Mouse (Mus musculus): ENCODE measurements around the gene Zbtb16. TPM values are rescaled to one million over a fixed set of nuclear protein-coding genes. Genes with fewer than 3 reads are reported as not detected.
A peak's percentile ranks its signal among the peaks of the same experiment; 100 is the strongest.

Zbtb16 gene
- total and polyA plus RNA-seq, 3 experiments: 10.6 to 45.5 (median 20.0) TPM

DNA sequence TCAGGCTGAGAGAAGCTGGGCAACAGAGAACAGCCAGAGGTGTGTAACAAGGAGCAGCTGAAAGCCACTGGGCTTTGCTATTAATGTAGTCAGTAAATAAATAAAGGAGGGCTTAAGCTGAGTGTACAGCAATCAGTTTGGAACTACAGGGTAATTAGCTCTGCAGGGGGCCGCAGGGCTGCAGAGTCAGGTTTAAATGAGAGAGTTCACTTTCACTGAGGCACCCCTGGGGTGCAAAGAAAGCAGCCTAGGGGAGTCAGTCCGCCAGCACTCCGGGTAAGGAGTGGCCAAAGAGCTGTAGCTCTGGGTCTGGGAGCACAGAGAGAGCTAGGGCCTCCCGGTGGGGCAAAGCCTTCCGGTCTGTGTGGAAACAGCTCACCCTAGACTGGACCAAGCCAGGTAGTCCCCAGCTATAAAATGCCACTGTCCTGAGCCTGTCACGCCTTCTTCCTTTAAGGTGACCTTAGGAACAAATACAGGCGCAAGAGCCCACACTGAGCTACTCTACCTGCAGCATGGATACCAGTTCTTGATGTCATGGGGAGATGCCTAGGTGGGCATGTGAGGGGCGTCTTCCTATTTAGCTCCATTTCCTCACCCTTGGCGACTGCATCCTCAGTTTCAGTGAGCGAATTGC, 188.3 kb downstream of the Zbtb16 start:
- TF ChIP-seq GATA2 (IDR thresholded peaks at IDR 0.05; ENCODE audit: borderline replicate concordance, low read depth, low read length) (no peak), POLR2AphosphoS5 (IDR thresholded peaks at IDR 0.05; ENCODE audit: insufficient replicate concordance, low read depth, low read length) (no peak), CTCF (IDR thresholded peaks at IDR 0.05; ENCODE audit: low read depth, low read length) (no peak), TAL1 (conservative IDR thresholded peaks at IDR 0.05; ENCODE audit: low read depth, low read length) (no peak), GATA1 (IDR thresholded peaks at IDR 0.05; ENCODE audit: borderline replicate concordance, low read length) (no peak)
- Histone ChIP-seq H3K4me3 (ENCODE audit: low read depth, low read length) (no peak overlapping the region), H3K27me3 (ENCODE audit: insufficient read depth, low read length) (peaks cover 9% of the 10 kb centered on the region), H3K4me1 (ENCODE audit: insufficient read depth, low read depth, low read length) (peaks cover 47% of the 10 kb centered on the region), H3K9me3 (replicated peaks) (peaks cover 12% of the 10 kb centered on the region), H3K36me3 (replicated peaks) (peaks cover 22% of the 10 kb centered on the region)
- ATAC-seq (ENCODE audit: extremely low read depth, insufficient number of reproducible peaks, low FRiP score, poor library complexity, severe bottlenecking) (no peak), DNase-seq (ENCODE audit: low spot score) (no peak)

DNA sequence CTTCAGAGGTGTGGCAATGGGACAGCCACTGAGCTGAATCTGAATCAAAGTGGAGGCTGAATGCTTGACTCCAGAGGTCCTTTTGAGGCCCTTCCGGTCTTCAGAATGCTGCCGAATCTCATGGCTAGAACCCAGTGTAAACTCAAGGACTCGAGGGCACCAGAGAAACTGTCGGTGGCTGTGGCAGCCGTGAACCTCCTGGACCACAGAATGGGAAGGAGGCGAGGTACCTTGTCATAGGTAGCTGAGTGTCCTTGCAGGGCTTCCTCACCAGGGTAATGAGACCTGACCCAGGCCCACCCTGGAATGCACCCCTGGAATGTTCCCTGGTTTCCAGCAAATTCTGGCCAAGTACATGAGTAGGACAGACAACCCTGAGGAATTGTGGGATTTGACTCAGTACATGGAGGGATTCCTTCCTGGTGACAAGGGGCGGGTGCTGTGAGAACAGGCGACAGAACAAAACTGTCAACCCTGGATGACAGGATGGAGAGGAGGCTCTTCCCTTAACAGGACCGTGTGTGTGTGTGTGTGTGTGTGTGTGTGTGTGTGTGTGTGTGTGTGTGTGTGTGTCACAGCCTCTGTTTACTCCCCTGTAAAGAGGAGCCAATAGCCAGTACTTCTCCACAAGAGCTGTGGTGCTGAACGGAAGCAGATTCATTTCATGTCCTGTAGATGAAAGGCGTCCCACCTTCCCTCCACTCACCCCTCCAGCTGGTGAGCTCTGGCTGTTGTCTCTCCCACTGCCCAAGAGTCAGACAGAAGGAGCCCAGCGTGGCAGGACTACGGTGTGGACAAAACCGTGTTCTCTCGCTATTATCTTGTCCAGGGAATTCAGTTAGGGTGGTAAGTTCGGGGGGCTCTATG, 189.0 kb downstream of the Zbtb16 start:
- no peak overlapping the region for H3K4me3 ChIP-seq (ENCODE audit: low read depth, low read length)
- peaks cover 12% of the 10 kb centered on the region for H3K9me3 ChIP-seq (replicated peaks)

DNA sequence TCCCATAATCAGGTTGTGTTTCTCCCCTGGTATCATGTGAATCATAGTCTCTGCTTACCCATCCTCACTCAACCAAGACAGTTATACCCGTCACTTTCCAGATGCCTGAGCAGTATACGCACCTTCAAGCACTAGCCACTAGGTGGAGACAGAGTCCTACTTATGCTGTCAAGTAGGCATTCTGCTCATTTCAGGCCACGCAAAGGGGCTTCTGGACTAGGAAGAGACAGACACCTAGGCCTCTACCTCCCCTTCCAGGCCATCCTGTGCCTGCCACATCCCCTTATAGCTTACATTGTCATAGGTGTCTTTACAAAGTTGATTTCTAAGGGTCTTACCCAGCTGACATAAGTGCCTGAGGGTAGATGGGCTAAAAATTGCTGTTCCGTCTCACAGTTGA, 189.8 kb downstream of the Zbtb16 start:
- no peak for TF ChIP-seq TAL1 (conservative IDR thresholded peaks at IDR 0.05; ENCODE audit: low read depth, low read length)
- peak; percentile 91 for TF ChIP-seq CTCF (IDR thresholded peaks at IDR 0.05; ENCODE audit: low read depth, low read length)
- Histone ChIP-seq H3K9me3 (replicated peaks) (peaks cover 12% of the 10 kb centered on the region), H3K4me1 (ENCODE audit: insufficient read depth, low read depth, low read length) (peaks cover 47% of the 10 kb centered on the region), H3K4me3 (ENCODE audit: low read depth, low read length) (no peak overlapping the region), H3K27me3 (ENCODE audit: insufficient read depth, low read length) (peaks cover 14% of the 10 kb centered on the region), H3K36me3 (replicated peaks) (peaks cover 19% of the 10 kb centered on the region)
- ATAC-seq (ENCODE audit: extremely low read depth, insufficient number of reproducible peaks, low FRiP score, poor library complexity, severe bottlenecking) (no peak; the same call in 1 of the 2 replicates), DNase-seq (ENCODE audit: low spot score) (peak; percentile 48)

More for the DNA sequence above, 189.0 kb downstream of the Zbtb16 start:
- TF ChIP-seq CTCF (IDR thresholded peaks at IDR 0.05; ENCODE audit: low read depth, low read length): no peak
- TF ChIP-seq POLR2AphosphoS5 (IDR thresholded peaks at IDR 0.05; ENCODE audit: insufficient replicate concordance, low read depth, low read length): no peak
- TF ChIP-seq GATA2 (IDR thresholded peaks at IDR 0.05; ENCODE audit: borderline replicate concordance, low read depth, low read length): no peak
- TF ChIP-seq TAL1 (conservative IDR thresholded peaks at IDR 0.05; ENCODE audit: low read depth, low read length): no peak
- TF ChIP-seq GATA1 (IDR thresholded peaks at IDR 0.05; ENCODE audit: borderline replicate concordance, low read length): no peak
- no peak for DNase-seq (ENCODE audit: low spot score)
- Histone ChIP-seq H3K27me3 (ENCODE audit: insufficient read depth, low read length) (peaks cover 9% of the 10 kb centered on the region), H3K4me1 (ENCODE audit: insufficient read depth, low read depth, low read length) (peaks cover 47% of the 10 kb centered on the region), H3K36me3 (replicated peaks) (peaks cover 19% of the 10 kb centered on the region)
- no peak for ATAC-seq (ENCODE audit: extremely low read depth, insufficient number of reproducible peaks, low FRiP score, poor library complexity, severe bottlenecking)

DNA sequence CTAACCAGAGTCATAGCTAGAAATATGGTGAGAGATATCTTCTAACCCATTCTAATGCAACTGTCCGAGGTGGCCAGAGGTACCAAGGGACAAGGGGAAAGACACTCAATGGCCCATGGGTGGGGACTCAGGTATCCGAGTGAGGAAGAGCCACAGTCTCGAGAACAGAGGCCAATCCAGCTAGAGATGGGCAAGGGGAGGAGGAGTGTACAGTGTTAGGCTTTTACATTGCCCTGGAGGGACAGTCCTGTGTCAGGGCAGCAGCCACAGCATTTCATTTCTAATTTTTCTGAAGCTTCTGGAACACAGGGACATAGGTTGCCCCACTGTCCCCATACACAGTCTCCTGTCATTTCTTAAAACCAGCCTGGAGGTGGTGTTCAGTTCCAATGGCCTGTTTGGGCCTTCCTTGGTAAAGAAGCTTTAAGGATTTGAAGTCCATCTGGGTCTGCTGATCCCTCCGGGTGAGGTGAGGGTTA, 190.3 kb downstream of the Zbtb16 start:
- H3K4me1 ChIP-seq (ENCODE audit: insufficient read depth, low read depth, low read length): peaks cover 45% of the 10 kb centered on the region
- H3K9me3 ChIP-seq (replicated peaks): peaks cover 12% of the 10 kb centered on the region
- H3K36me3 ChIP-seq (replicated peaks): peaks cover 15% of the 10 kb centered on the region
- DNase-seq (ENCODE audit: low spot score) (no peak), ATAC-seq (ENCODE audit: extremely low read depth, insufficient number of reproducible peaks, low FRiP score, poor library complexity, severe bottlenecking) (no peak)
- no peak for TF ChIP-seq CTCF (IDR thresholded peaks at IDR 0.05; ENCODE audit: low read depth, low read length)
- TF ChIP-seq TAL1 (conservative IDR thresholded peaks at IDR 0.05; ENCODE audit: low read depth, low read length): no peak
- no peak for TF ChIP-seq GATA1 (IDR thresholded peaks at IDR 0.05; ENCODE audit: borderline replicate concordance, low read length)
- TF ChIP-seq GATA2 (IDR thresholded peaks at IDR 0.05; ENCODE audit: borderline replicate concordance, low read depth, low read length): no peak
- TF ChIP-seq POLR2AphosphoS5 (IDR thresholded peaks at IDR 0.05; ENCODE audit: insufficient replicate concordance, low read depth, low read length): no peak
- no peak overlapping the region for H3K4me3 ChIP-seq (ENCODE audit: low read depth, low read length)
- peaks cover 18% of the 10 kb centered on the region for H3K27me3 ChIP-seq (ENCODE audit: insufficient read depth, low read length)

- Histone ChIP-seq H3K4me3 (ENCODE audit: low read depth, low read length) (no peak overlapping the region), H3K27me3 (ENCODE audit: insufficient read depth, low read length) (peaks cover 18% of the 10 kb centered on the region), H3K9me3 (replicated peaks) (peaks cover 12% of the 10 kb centered on the region), H3K4me1 (ENCODE audit: insufficient read depth, low read depth, low read length) (peaks cover 39% of the 10 kb centered on the region), H3K36me3 (replicated peaks) (peaks cover 9% of the 10 kb centered on the region)
- no peak for TF ChIP-seq GATA1 (IDR thresholded peaks at IDR 0.05; ENCODE audit: borderline replicate concordance, low read length)
- TF ChIP-seq POLR2AphosphoS5 (IDR thresholded peaks at IDR 0.05; ENCODE audit: insufficient replicate concordance, low read depth, low read length): no peak
- TF ChIP-seq TAL1 (conservative IDR thresholded peaks at IDR 0.05; ENCODE audit: low read depth, low read length): no peak
- TF ChIP-seq GATA2 (IDR thresholded peaks at IDR 0.05; ENCODE audit: borderline replicate concordance, low read depth, low read length): no peak
- TF ChIP-seq CTCF (IDR thresholded peaks at IDR 0.05; ENCODE audit: low read depth, low read length): peak; percentile 45
- DNase-seq (ENCODE audit: low spot score) (no peak), ATAC-seq (ENCODE audit: extremely low read depth, insufficient number of reproducible peaks, low FRiP score, poor library complexity, severe bottlenecking) (no peak)
Observed at GRCm38 (mm10) chr9:48644926-48645647, 190.9 kb downstream of the Zbtb16 start.

DNA sequence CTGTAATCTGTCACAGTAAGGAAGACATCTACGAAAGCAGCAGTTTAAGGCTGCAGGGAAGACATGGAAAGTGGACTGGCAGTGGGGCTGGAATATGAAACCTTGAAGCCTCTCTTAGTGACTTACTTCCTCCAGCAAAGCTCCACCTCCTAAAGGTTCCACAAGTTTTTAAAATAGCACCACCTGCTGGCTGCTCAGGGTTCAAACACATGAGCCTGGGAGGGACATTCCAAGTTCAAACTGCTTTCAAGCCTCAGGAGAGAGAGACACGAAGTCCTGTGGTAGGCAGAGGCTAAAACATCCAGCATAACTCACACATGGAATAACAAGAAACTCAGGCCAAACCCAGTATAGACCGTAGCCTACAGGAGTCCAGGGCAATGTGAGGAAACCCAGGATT, 191.6 kb downstream of the Zbtb16 start:
- no peak overlapping the region for H3K4me3 ChIP-seq (ENCODE audit: low read depth, low read length)
- H3K27me3 ChIP-seq (ENCODE audit: insufficient read depth, low read length): peaks cover 21% of the 10 kb centered on the region
- peaks cover 7% of the 10 kb centered on the region for H3K36me3 ChIP-seq (replicated peaks)
- TF ChIP-seq GATA1 (IDR thresholded peaks at IDR 0.05; ENCODE audit: borderline replicate concordance, low read length) (no peak), TAL1 (conservative IDR thresholded peaks at IDR 0.05; ENCODE audit: low read depth, low read length) (no peak), POLR2AphosphoS5 (IDR thresholded peaks at IDR 0.05; ENCODE audit: insufficient replicate concordance, low read depth, low read length) (no peak), GATA2 (IDR thresholded peaks at IDR 0.05; ENCODE audit: borderline replicate concordance, low read depth, low read length) (no peak), CTCF (IDR thresholded peaks at IDR 0.05; ENCODE audit: low read depth, low read length) (no peak)
- DNase-seq (ENCODE audit: low spot score): no peak
- H3K9me3 ChIP-seq (replicated peaks): peaks cover 12% of the 10 kb centered on the region
- ATAC-seq (ENCODE audit: extremely low read depth, insufficient number of reproducible peaks, low FRiP score, poor library complexity, severe bottlenecking): no peak
- peaks cover 32% of the 10 kb centered on the region for H3K4me1 ChIP-seq (ENCODE audit: insufficient read depth, low read depth, low read length)
